Mouse (Mus musculus) limb, embryonic 14.5 days (tissue): Measurements from ENCODE around the gene Slc46a2. TPM values are rescaled to one million over a fixed set of nuclear protein-coding genes. Genes with fewer than 3 reads are reported as not detected.

ENCODE experiments used
- ATAC-seq: fragments of 200-750 bp; cut with Nextera tagmentation; 2 replicates; pipeline ENCODE4 v1.8.0; 2017; ENCODE audit warnings: low read depth, moderate number of reproducible peaks, moderate TSS enrichment; ENCODE audit not compliant: low FRiP score
- DNase-seq: peaks from one replicate; pipeline ENCODE4 v3.0.0-alpha.2; 2015; ENCODE audit warnings: low spot score
- H3K27ac ChIP-seq: fragments of 300-500 bp; sonication (generic); replicated peaks from 2 replicates; pipeline ENCODE4 v1.5.1; 2014; ENCODE audit warnings: low read depth, mild to moderate bottlenecking, low read length, moderate library complexity, mixed read lengths
- H3K27me3 ChIP-seq: fragments of 300-500 bp; sonication (generic); 2 replicates; pipeline ENCODE4 v1.6.1; 2014; ENCODE audit warnings: low read length, mixed read lengths; ENCODE audit not compliant: control insufficient read depth, insufficient read depth
- H3K36me3 ChIP-seq: fragments of 300-500 bp; sonication (generic); 2 replicates; pipeline ENCODE4 v1.6.1; 2014; ENCODE audit warnings: mild to moderate bottlenecking, low read length, moderate library complexity, mixed read lengths; ENCODE audit not compliant: control insufficient read depth, insufficient read depth
- H3K4me1 ChIP-seq: fragments of 300-500 bp; sonication (generic); 2 replicates; pipeline ENCODE4 v1.6.1; 2014; ENCODE audit warnings: antibody characterized with exemption, low read length, mixed read lengths; ENCODE audit not compliant: control insufficient read depth, insufficient read depth
- H3K4me2 ChIP-seq: fragments of 300-500 bp; sonication (generic); replicated peaks from 2 replicates; pipeline ENCODE4 v1.6.1; 2014; ENCODE audit warnings: low read depth, mild to moderate bottlenecking, low read length, moderate library complexity; ENCODE audit not compliant: severe bottlenecking
- H3K4me3 ChIP-seq: fragments of 300-500 bp; sonication (generic); replicated peaks from 2 replicates; pipeline ENCODE4 v1.5.1; 2014; ENCODE audit warnings: low read length
- H3K9ac ChIP-seq: fragments of 300-500 bp; sonication (generic); 2 replicates; pipeline ENCODE4 v1.6.1; 2014; ENCODE audit warnings: mild to moderate bottlenecking, low read depth, low read length, moderate library complexity; ENCODE audit not compliant: severe bottlenecking
- H3K9me3 ChIP-seq: fragments of 300-500 bp; sonication (generic); 2 replicates; pipeline ENCODE4 v1.6.1; 2016; ENCODE audit warnings: low read length; ENCODE audit not compliant: control insufficient read depth
- POLR2A ChIP-seq: fragments of 200-500 bp; IDR thresholded peaks from 2 replicates; pipeline ENCODE4 v1.8.0; 2012; ENCODE audit warnings: inconsistent platforms, mild to moderate bottlenecking, moderate library complexity, borderline replicate concordance; ENCODE audit not compliant: insufficient read depth, insufficient read length; ENCODE audit errors: extremely low read depth
- WGBS: fragments of 180-500 bp; shearing (Covaris S2); extraction: QIAGEN DNeasy Blood & Tissue Kit; methylation state at CpG from one replicate; pipeline ENCODE4 v1.1.7; 2014; 5-methylcytosine and 5-hydroxymethylcytosine counted together
- polyA plus RNA-seq, 2 experiments: library from polyadenylated mRNA; depleted of rRNA in 1 of 2; stranded (reverse) in 1 of 2; unstranded in 1 of 2; fragments of >200 nt; fragmentation: Nextera tagmentation in 1 of 2; extraction: Ambion mirVana in 1 of 2; gene quantifications; 2 replicates each; pipeline versions ENCODE4 v1.2.1 to v1.2.3; 2012 to 2014

Slc46a2 gene
- polyA plus RNA-seq, 2 experiments, result 0.03 to 0.17 TPM

GRCm38 (mm10) chr4:59897814-59898520 lies 16.9 kb downstream of the Slc46a2 start:
- Histone ChIP-seq H3K4me2 (no peak overlapping the region), H3K27me3 (no peaks in the 10 kb centered on the region), H3K27ac (no peak overlapping the region), H3K9me3 (no peaks in the 10 kb centered on the region), H3K36me3 (peaks cover 23% of the 10 kb centered on the region), H3K4me3 (no peak overlapping the region), H3K9ac (no peak overlapping the region), H3K4me1 (no peaks in the 10 kb centered on the region)
- 80% methylated on average over 12 of the region's 12 CpGs for WGBS
- DNase-seq, result no peak
- ATAC-seq, result no peak
- TF ChIP-seq POLR2A, result no peak

- Histone ChIP-seq H3K9me3 (no peaks in the 10 kb centered on the region), H3K36me3 (peaks cover 23% of the 10 kb centered on the region), H3K4me2 (no peak overlapping the region), H3K4me3 (no peak overlapping the region), H3K27me3 (no peaks in the 10 kb centered on the region), H3K27ac (no peak overlapping the region), H3K9ac (no peak overlapping the region), H3K4me1 (no peaks in the 10 kb centered on the region)
- DNase-seq (no peak), ATAC-seq (no peak)
- no peak for TF ChIP-seq POLR2A
- WGBS, result 65% methylated on average over 5 of the region's 5 CpGs
Observed at GRCm38 (mm10) chr4:59896000-59896399, 18.9 kb downstream of the Slc46a2 start.

DNA sequence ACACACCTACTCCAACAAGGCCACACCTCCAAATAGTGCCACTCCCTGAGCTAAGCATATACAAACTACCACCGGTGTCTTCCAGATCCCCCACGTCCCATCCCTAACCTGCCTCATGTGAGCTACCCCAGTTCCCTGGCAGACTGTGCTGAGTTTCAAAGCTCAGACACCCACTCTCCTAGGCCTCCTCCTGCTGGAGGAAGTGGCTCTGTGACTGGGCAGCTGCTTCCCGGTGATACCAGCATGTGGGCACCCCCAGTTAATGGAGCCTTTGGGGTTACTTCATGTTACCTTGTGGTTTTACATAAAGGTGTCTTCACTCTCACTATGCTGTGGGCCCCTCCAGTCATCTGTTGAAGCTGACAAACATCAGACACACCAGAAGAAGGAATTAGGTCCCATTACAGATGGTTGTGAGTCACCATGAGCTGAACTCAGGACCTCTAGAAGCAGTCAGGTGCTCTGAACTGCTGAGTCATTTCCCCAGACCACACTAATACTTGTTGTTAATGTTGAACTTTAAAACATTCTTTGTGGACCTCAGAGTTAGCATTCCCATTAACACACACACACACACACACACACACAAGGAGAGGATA lies 19.8 kb downstream of the Slc46a2 start:
- peaks cover 23% of the 10 kb centered on the region for H3K36me3 ChIP-seq
- H3K27me3 ChIP-seq, result no peaks in the 10 kb centered on the region
- no peaks in the 10 kb centered on the region for H3K9me3 ChIP-seq
- DNase-seq (no peak), ATAC-seq (no peak)
- no peak for TF ChIP-seq POLR2A
- WGBS, result 92% methylated on average over 3 of the region's 3 CpGs
- no peak overlapping the region for H3K9ac ChIP-seq
- H3K27ac ChIP-seq, result no peak overlapping the region
- H3K4me1 ChIP-seq, result no peaks in the 10 kb centered on the region
- H3K4me3 ChIP-seq, result no peak overlapping the region
- H3K4me2 ChIP-seq, result no peak overlapping the region

- no peak for DNase-seq
- no peak for TF ChIP-seq POLR2A
- Histone ChIP-seq H3K4me2 (no peak overlapping the region), H3K27me3 (no peaks in the 10 kb centered on the region), H3K36me3 (peaks cover 19% of the 10 kb centered on the region), H3K9ac (no peak overlapping the region), H3K4me1 (no peaks in the 10 kb centered on the region), H3K4me3 (no peak overlapping the region), H3K9me3 (no peaks in the 10 kb centered on the region), H3K27ac (no peak overlapping the region)
- 80% methylated on average over 8 of the region's 8 CpGs for WGBS
- ATAC-seq, result no peak
Observed at GRCm38 (mm10) chr4:59894415-59894814, 20.4 kb downstream of the Slc46a2 start.

DNA sequence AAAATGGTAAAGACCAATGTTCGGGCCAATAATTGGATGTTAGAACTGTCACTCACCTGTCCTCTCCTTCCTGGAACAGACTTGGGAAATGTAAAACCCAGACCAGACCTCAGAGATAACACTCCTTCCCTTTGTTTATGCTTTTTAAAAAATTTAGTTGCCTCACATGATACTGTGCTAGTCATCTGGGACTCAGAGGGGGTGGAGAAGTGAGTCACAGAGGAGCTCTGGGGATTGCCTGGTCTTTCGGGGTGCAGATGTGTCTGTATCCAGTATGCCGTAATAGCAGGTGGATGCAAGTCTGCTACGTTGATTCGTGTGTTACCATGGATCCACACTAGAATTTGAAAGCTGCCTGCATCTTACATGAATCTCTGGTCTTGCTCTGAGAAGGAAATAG lies 22.1 kb downstream of the Slc46a2 start:
- Histone ChIP-seq H3K27ac (no peak overlapping the region), H3K9ac (no peak overlapping the region), H3K27me3 (no peaks in the 10 kb centered on the region), H3K4me3 (no peak overlapping the region), H3K36me3 (peaks cover 10% of the 10 kb centered on the region), H3K4me1 (no peaks in the 10 kb centered on the region), H3K9me3 (no peaks in the 10 kb centered on the region), H3K4me2 (no peak overlapping the region)
- no peak for TF ChIP-seq POLR2A
- DNase-seq (no peak), ATAC-seq (no peak)
- 94% methylated on average over 5 of the region's 5 CpGs for WGBS
